Mouse (Mus musculus) spleen, postnatal 4 days (tissue): ENCODE measurements around the gene Ccr5.
A peak's percentile ranks its signal among the peaks of the same experiment; 100 is the strongest.

Experiments used
- DNase-seq, 2 experiments: peaks; one replicate each; pipeline ENCODE4 v3.0.0; 2022; ENCODE audit warnings: low spot score in 2 of 2

The Ccr5 gene

DNA sequence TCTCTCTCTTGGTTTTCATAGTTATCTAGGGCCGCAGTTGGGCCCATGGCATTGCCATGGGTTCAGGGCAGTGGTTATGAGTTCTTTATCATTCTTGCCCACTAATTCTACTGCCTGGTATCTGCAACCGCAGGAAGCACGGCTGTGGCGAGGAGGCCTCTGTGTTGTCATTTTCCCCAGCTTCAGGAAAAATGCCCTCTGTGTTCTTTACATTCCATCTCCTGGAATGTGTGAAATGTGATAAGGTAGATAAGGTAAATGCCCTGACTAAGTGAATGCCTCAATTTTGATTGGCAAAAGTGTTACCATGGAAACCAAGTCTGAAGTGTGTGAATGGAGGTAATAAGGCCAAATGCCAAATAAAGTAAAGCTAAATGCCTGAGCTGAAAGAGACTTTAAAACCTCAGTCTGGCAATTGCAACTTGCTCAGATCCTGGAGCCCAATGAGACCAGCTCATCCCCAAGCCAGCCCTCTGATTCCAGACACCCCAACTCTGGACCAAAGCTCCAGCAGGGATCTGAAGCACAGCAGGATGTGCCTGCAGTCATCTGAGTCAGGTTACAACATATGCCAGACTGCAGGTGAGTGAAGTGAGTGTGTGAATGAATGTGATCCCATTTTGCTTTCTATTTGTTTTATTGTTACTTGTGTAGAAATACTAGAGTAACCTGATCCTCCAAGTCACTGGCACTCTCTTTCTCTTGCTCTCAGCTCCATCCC lies 16.9 kb downstream of the Ccr5 start:
- peak in 1 of 2 experiments; percentile 41 for DNase-seq

DNA sequence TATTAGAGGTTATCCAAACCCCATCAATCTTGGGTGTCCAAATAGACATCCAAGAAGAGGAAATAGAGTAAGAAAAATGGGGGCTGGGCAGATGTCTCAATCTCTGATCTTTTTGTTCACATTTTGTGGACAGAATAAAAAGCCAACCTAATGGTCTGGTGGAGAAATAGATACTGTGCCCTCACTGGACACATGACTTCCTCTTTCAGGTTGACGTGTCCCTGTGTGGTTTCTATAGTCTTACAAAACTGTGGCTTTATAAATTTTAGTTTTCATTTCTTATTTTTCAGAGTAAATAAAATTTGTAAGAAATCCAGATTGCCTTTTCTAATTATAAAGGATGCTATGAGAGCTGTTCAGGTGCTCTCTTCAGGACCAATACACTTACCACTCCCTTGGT lies 22.3 kb downstream of the Ccr5 start:
- DNase-seq: no peak

GRCm38 (mm10) chr9:124146307-124146706 lies 25.0 kb downstream of the Ccr5 start:
- no peak for DNase-seq
